Mouse (Mus musculus): ENCODE results near the gene Zfp292.

The Zfp292 gene

GRCm38 (mm10) chr4:34785646-34786045 lies 97.1 kb downstream of the Zfp292 start:
- DNase-seq: no peak

- DNase-seq: no peak
Measured at GRCm38 (mm10) chr4:34784865-34785264, 97.9 kb downstream of the Zfp292 start.

- no peak for DNase-seq
Measured at GRCm38 (mm10) chr4:34782730-34783129, 100.0 kb downstream of the Zfp292 start.

GRCm38 (mm10) chr4:34777677-34778527 lies 104.9 kb downstream of the Zfp292 start, which contains the start of gene Smim8:
TSS of gene Smim8 (minus strand) at chr4:34778423.
- peak; percentile 89 for DNase-seq

GRCm38 (mm10) chr4:34771652-34772371 lies 110.9 kb downstream of the Zfp292 start:
- DNase-seq: no peak

- DNase-seq: no peak
Measured at GRCm38 (mm10) chr4:34756163-34756562, 126.6 kb downstream of the Zfp292 start, which contains the start of gene Gm136. TSS of gene Gm136 (minus strand) at chr4:34756263.

Data from right cerebral cortex, adult 18-20 months (tissue).